Mouse (Mus musculus): ENCODE measurements at regions not wholly inside any gene's neighbourhood (a gene's known extent, or its start where the extent isn't known, plus 50 kb on each side); places are given as distances from the start of the nearest gene placed in this dataset.

DNA sequence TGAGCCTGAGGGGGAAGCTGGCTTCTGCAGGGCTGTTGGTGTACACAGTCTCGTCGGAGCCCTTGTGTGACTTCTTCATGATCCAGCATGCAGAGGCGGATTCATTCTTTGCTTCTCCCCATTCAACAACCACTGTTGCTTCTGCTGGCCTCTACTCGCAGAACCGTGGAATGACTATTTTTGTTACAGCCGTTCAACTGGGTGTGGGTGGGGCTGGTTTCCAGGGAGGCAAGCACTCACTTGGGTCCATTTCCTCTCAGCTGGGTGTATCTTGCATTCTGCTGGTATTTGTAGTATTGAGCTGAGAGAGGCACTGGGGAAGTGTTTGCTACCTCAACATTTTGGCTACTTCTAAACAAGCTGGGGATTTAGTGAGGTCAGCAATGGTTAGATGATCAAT is 197.3 kb upstream of the Klhl29 start:
- DNase-seq (ENCODE audit: low spot score in 2 of 2), result no peak

- DNase-seq (ENCODE audit: low spot score in 2 of 2), result no peak
Measured at GRCm38 (mm10) chr12:5568941-5569340, 193.5 kb upstream of the Klhl29 start.

- no peak for DNase-seq (ENCODE audit: low spot score in 2 of 2)
Measured at GRCm38 (mm10) chr12:5566231-5566630, 190.7 kb upstream of the Klhl29 start.

- no peak for DNase-seq (ENCODE audit: low spot score in 2 of 2)
Measured at GRCm38 (mm10) chr12:5552607-5553006, 177.1 kb upstream of the Klhl29 start.

DNA sequence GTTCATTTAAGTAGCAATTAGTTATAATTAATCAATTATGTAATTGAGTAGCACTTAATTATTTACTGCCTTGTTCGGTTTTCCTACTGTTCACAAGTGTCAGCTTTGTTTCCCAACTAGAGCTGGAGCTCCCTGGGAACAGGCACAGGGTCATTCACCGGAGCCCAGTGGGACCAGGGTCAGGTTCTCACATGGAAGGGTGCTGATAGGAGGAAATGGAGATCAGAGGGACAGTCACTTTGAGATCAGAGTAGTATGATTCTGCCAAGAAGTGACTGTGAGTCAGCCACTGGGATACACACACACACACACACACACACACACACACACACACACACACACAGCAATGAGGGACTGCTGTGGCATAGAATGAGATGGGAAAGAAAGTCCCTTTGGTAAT is 176.4 kb upstream of the Klhl29 start:
- DNase-seq (ENCODE audit: low spot score in 2 of 2), result no peak

GRCm38 (mm10) chr12:5549796-5550195 is 174.3 kb upstream of the Klhl29 start:
- no peak for DNase-seq (ENCODE audit: low spot score in 2 of 2)

DNA sequence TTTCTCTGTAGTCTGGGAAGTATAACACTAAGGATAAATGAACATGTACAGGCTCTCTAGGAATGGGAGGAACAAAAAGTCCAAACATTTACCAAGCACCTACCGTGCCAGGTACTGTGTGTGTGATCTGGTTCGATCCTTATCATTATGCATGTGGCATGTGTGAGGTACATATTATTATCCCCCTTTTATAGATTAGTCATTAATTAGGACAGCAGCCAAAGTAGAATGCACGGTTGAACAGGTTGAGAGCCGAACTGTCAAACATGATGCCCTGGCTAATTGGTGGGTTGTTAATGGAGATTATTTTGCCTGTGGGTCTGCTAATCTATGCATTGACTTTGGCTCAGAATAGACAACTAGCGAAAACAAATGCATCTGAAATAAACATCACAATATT is 172.2 kb upstream of the Klhl29 start:
- no peak for DNase-seq (ENCODE audit: low spot score in 2 of 2)

GRCm38 (mm10) chr12:5542701-5543100 is 167.2 kb upstream of the Klhl29 start:
- DNase-seq (ENCODE audit: low spot score in 2 of 2), result no peak

DNA sequence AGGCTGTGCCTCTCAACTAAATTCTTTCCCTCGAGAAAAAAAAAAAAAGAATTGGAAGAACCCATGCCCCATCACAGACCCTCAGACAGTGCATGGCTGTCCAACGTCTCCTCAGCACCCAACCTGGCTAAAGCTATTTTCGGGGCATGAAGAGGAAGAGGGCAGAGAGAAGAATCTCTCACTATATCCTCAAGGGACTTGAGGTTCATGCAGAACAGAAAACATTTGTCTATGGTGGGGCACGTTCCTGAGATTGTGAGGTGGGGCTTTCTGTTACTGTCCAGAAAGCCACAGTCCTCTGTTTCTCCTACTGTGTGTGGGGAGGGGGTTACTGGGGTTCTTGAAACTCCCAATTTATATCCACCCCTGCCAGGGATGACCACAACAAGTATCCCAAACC is 120.8 kb upstream of the Klhl29 start:
- no peak for DNase-seq (ENCODE audit: low spot score in 2 of 2)

DNA sequence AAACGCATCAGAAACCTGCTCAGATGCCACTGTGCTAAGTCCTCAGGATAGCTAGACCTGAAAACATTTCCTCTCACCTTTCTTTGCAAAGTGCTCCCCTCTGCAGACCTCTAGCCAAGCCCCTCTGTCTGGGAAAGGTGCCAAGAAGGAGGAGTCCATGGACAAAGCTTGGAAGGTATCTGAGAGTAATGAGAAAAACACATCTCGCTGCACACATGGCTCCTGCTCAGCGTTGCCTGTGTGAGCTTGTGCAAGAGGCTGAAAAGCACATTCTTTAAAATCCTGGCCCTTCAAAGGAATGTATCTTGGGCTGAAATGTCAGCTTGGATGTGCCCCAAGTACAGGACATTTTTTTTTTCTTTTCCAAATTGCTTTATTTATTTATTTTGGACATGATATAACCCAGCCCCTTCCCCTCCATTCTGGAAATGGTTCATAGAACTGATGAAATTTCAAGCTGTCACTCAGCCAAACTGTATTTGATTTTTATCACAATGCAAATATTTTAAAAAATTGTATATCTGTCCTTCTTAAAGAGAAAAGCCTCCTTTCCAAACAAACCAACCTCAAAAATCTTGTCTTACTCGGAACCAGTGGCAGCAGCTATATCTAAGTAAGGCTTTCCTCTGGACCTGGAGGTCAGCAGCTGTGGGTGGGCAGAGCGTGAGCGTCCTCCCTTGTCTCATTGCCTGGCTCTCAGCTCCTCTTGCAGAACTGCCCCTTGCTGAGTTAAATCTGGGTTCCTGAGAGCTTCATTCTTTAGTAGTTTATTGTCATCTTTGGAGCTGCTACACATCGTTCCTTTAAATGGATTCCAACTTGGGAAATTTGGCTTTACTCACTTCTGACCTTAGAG is 119.4 kb upstream of the Klhl29 start:
- DNase-seq (ENCODE audit: low spot score in 2 of 2), result peak in 1 of 2 experiments; percentile 17

- DNase-seq (ENCODE audit: low spot score in 2 of 2), result no peak
Measured at GRCm38 (mm10) chr12:5464250-5464899, 88.9 kb upstream of the Klhl29 start.

- DNase-seq (ENCODE audit: low spot score in 2 of 2), result no peak
Measured at GRCm38 (mm10) chr12:5453157-5453556, 77.7 kb upstream of the Klhl29 start.

DNA sequence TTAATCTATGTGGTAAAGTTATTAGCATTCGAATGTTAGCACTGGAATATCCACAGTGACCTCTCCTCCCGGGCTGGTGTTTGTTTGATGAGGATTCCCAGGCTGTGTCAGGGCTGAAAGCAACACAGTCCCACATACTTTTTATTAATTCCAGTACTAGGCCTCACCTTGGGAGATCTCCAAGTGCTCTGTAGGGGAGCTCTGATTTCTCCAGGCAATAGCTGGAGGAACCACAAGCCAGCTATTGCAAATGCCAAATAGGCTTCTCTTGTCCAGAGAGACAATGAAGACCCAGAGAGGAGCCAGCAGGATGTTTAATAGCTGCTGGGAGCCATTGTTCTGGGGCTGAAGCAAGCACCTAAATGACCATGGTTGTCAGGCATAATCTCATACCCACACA is 68.2 kb upstream of the Klhl29 start:
- DNase-seq (ENCODE audit: low spot score in 2 of 2), result no peak

GRCm38 (mm10) chr12:5443091-5443531 is 67.6 kb upstream of the Klhl29 start:
- DNase-seq (ENCODE audit: low spot score in 2 of 2), result peak in 1 of 2 experiments; percentile 30

GRCm38 (mm10) chr12:5442679-5443078 is 67.2 kb upstream of the Klhl29 start:
- no peak for DNase-seq (ENCODE audit: low spot score in 2 of 2)

- DNase-seq (ENCODE audit: low spot score in 2 of 2), result no peak
Measured at GRCm38 (mm10) chr12:5440482-5440881, 65.0 kb upstream of the Klhl29 start.

DNA sequence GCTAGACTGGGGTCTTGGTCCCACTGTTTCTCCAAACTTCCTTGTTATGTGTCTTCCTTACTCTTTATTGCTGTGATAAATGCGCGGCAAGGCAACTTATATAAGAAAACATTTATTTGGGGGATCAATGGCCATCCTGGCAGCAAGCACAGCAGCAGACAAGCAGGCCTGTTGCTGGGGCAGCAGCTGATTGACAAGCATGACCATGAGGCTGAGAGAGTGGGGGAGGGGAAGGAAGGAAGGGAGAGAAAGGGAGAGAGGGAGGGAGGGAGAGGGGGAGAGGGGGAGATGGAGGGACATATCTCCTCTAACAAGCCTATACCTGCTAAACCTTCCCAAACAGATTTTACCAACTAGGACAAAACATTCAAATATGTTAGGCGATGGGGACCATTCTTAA is 60.4 kb upstream of the Klhl29 start:
- DNase-seq (ENCODE audit: low spot score in 2 of 2), result no peak

DNA sequence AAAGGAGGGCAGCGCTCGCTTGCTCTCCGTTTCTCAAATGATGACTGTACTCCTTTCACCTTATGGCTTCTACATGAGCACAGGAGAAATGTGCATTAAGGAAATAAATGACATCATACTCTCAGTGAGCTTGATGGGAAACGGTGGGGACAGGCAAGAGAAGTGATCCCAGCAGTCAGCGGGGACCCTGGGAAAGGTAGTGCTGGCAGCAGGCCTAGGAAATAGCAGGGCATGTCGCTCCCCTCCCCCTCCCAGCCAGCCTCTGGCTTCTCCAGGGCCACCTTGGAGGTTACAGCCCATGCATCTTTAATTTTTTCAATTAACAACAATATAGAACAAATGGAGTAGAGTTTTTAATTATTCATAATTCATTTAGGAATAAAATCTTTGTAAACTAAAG is 58.6 kb upstream of the Klhl29 start:
- no peak for DNase-seq (ENCODE audit: low spot score in 2 of 2)

- DNase-seq (ENCODE audit: low spot score in 2 of 2), result no peak
Measured at GRCm38 (mm10) chr12:5432688-5433087, 57.2 kb upstream of the Klhl29 start.

GRCm38 (mm10) chr12:5428733-5429132 is 53.3 kb upstream of the Klhl29 start:
- DNase-seq (ENCODE audit: low spot score in 2 of 2), result no peak
